Mouse (Mus musculus) liver, embryonic 14.5 days (tissue): Measurements from ENCODE around the gene Stfa1. TPM values are rescaled to one million over a fixed set of nuclear protein-coding genes. Genes with fewer than 3 reads are reported as not detected.

ENCODE experiments used
- ATAC-seq: fragments of 200-750 bp; cut with Nextera tagmentation; 2 replicates; pipeline ENCODE4 v1.8.0; 2017; ENCODE audit warnings: moderate number of reproducible peaks, mild to moderate bottlenecking, moderate library complexity; ENCODE audit not compliant: insufficient read depth
- DNase-seq, 3 experiments: peaks; one replicate each; pipeline ENCODE4 v3.0.0-alpha.2; 2012 to 2013; ENCODE audit warnings: low read depth in 3 of 3, low spot score in 3 of 3
- H3K27ac ChIP-seq: fragments of 300-500 bp; sonication (generic); 2 replicates; pipeline ENCODE4 v1.5.1; 2014; ENCODE audit warnings: moderate library complexity, mild to moderate bottlenecking, control low read depth, inconsistent platforms
- H3K27me3 ChIP-seq: fragments of 300-500 bp; sonication (generic); 2 replicates; pipeline ENCODE4 v1.6.1; 2014; ENCODE audit warnings: mild to moderate bottlenecking, low read length, moderate library complexity; ENCODE audit not compliant: control insufficient read depth, insufficient read depth
- H3K36me3 ChIP-seq: fragments of 300-500 bp; sonication (generic); replicated peaks from 2 replicates; pipeline ENCODE4 v1.6.1; 2014; ENCODE audit warnings: low read depth; ENCODE audit not compliant: control insufficient read depth, insufficient read depth
- H3K4me1 ChIP-seq, 2 experiments: fragments of 200-500 bp in 1 of 2; fragments of 300-500 bp in 1 of 2; sonication (generic) in 1 of 2; replicated peaks; 2 replicates each; pipeline ENCODE4 v1.6.1; 2012 to 2014; ENCODE audit warnings: antibody characterized with exemption in 1 of 2, inconsistent platforms in 1 of 2, low read length in 1 of 2; ENCODE audit not compliant: control insufficient read depth in 2 of 2, insufficient read depth in 2 of 2
- H3K4me2 ChIP-seq: fragments of 300-500 bp; sonication (generic); 2 replicates; pipeline ENCODE4 v1.6.1; 2014; ENCODE audit warnings: low read depth, mild to moderate bottlenecking, control low read depth, moderate library complexity
- H3K4me3 ChIP-seq, 2 experiments: fragments of 200-500 bp in 1 of 2; fragments of 300-500 bp in 1 of 2; sonication (generic) in 1 of 2; 2 replicates each; pipeline ENCODE4 v1.5.1; 2012 to 2014; ENCODE audit warnings: low read depth in 2 of 2, low read length in 2 of 2, mild to moderate bottlenecking in 2 of 2, control low read depth in 1 of 2, inconsistent platforms in 1 of 2, moderate library complexity in 1 of 2; ENCODE audit not compliant: insufficient read depth in 1 of 2
- H3K9ac ChIP-seq: fragments of 300-500 bp; sonication (generic); replicated peaks from 2 replicates; pipeline ENCODE4 v1.6.1; 2014; ENCODE audit warnings: mild to moderate bottlenecking, control low read depth, moderate library complexity
- H3K9me3 ChIP-seq: fragments of 300-500 bp; sonication (generic); 2 replicates; pipeline ENCODE4 v1.6.1; 2016; ENCODE audit warnings: low read length, mixed read lengths; ENCODE audit not compliant: control insufficient read depth
- CTCF ChIP-seq: IDR thresholded peaks from 2 replicates; pipeline ENCODE4 v1.5.1; 2016; ENCODE audit warnings: antibody characterized with exemption, low read depth, control low read depth
- EP300 ChIP-seq: IDR thresholded peaks from 2 replicates; pipeline ENCODE4 v1.6.1; 2016; ENCODE audit warnings: antibody characterized with exemption, low read depth
- WGBS: fragments of 180-500 bp; shearing (Covaris S2); extraction: QIAGEN DNeasy Blood & Tissue Kit; methylation state at CpG from one replicate; pipeline ENCODE4 v1.1.7; 2014; ENCODE audit not compliant: insufficient replicate concordance; 5-methylcytosine and 5-hydroxymethylcytosine counted together
- polyA plus RNA-seq, 2 experiments: library from polyadenylated mRNA; depleted of rRNA in 1 of 2; stranded (reverse) in 1 of 2; unstranded in 1 of 2; fragments of >200 nt; fragmentation: Nextera tagmentation in 1 of 2; extraction: Ambion mirVana in 1 of 2; gene quantifications; 2 replicates each; pipeline versions ENCODE4 v1.2.1 to v1.2.3; 2012 to 2014

Gene Stfa1
- polyA plus RNA-seq, 2 experiments = 101 to 425 TPM

DNA sequence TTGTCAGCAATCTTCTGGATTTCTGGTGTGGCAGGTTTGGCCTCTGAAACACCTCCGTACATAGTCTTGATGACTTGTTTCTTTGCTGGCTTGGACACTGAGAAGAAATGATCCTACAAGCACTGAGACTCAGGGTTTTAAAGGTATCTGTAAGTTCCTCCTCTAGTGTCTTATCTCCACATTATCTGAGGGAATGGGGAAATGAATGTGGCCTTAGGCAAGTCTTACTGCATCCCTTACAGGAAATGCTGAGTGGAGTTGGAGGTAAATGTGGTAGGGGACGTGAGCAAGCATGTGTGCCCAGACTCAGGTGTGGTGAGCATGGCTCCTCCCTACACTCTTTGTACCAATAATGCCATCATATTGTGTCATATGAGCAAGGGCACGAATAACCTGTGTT lies 57.5 kb downstream of the Stfa1 start, which contains the start of gene BC117090:
BC117090 (minus strand) TSS at position 101 of the 400 bp plus-strand sequence.
- WGBS = 38% methylated on average over 3 of the region's 3 CpGs
- Histone ChIP-seq H3K27me3 (no peaks in the 10 kb centered on the region), H3K36me3 (no peaks in the 10 kb centered on the region), H3K4me1 (no peaks in the 10 kb centered on the region), H3K4me3 (no peak within 1 kb of the TSS), H3K9ac (no peak within 1 kb of the TSS), H3K9me3 (no peaks in the 10 kb centered on the region), H3K27ac (no peak within 1 kb of the TSS), H3K4me2 (no peak within 1 kb of the TSS)
- TF ChIP-seq CTCF = no peak
- TF ChIP-seq EP300 = no peak
- DNase-seq (no peak), ATAC-seq (no peak)

Other genes starting within 250 kb of the Stfa1 start
- gene Wdr5b, start 235.8 kb upstream of the Stfa1 start, polyA plus RNA-seq (2012; rRNA removed) = 1.6 and 2.3 TPM in 2 replicates
- 2.8 and 2.9 TPM in 2 replicates for gene Wdr5b, start 235.8 kb upstream of the Stfa1 start, polyA plus RNA-seq (2014; fragmentation: Nextera tagmentation; extraction: Ambion mirVana)
- 35.8 and 76.4 TPM in 2 replicates for gene Fam162a, start 205.4 kb upstream of the Stfa1 start, polyA plus RNA-seq (2012; rRNA removed)
- gene Fam162a, start 205.4 kb upstream of the Stfa1 start, polyA plus RNA-seq (2014; fragmentation: Nextera tagmentation; extraction: Ambion mirVana) = 187 and 221 TPM in 2 replicates
- 19.1 and 52.5 TPM in 2 replicates for gene Ccdc58, start 205.3 kb upstream of the Stfa1 start, polyA plus RNA-seq (2012; rRNA removed)
- 44.0 and 46.0 TPM in 2 replicates for gene Ccdc58, start 205.3 kb upstream of the Stfa1 start, polyA plus RNA-seq (2014; fragmentation: Nextera tagmentation; extraction: Ambion mirVana)
- gene Csta1, start 145.7 kb upstream of the Stfa1 start, polyA plus RNA-seq (2012; rRNA removed) = not detected in 2 replicates
- not detected in 2 replicates for gene Csta1, start 145.7 kb upstream of the Stfa1 start, polyA plus RNA-seq (2014; fragmentation: Nextera tagmentation; extraction: Ambion mirVana)
- gene Stfa2l1, start 120.1 kb upstream of the Stfa1 start, polyA plus RNA-seq (2012; rRNA removed) = 22.8 and 30.9 TPM in 2 replicates
- 15.7 and 26.8 TPM in 2 replicates for gene Stfa2l1, start 120.1 kb upstream of the Stfa1 start, polyA plus RNA-seq (2014; fragmentation: Nextera tagmentation; extraction: Ambion mirVana)
- 54.8 and 77.9 TPM in 2 replicates for gene Gm5483, start 92.7 kb upstream of the Stfa1 start, polyA plus RNA-seq (2012; rRNA removed)
- gene Gm5483, start 92.7 kb upstream of the Stfa1 start, polyA plus RNA-seq (2014; fragmentation: Nextera tagmentation; extraction: Ambion mirVana) = 99.6 and 124 TPM in 2 replicates
- gene Gm5416, start 66.5 kb upstream of the Stfa1 start, polyA plus RNA-seq (2012; rRNA removed) = 0.81 TPM in 1 of 2 replicates, not detected in the other
- gene Gm5416, start 66.5 kb upstream of the Stfa1 start, polyA plus RNA-seq (2014; fragmentation: Nextera tagmentation; extraction: Ambion mirVana) = 1.7 and 2.9 TPM in 2 replicates
- gene 2010005H15Rik, start 55.5 kb upstream of the Stfa1 start, polyA plus RNA-seq (2012; rRNA removed) = 1.3 and 2.5 TPM in 2 replicates
- 4.8 and 7.3 TPM in 2 replicates for gene 2010005H15Rik, start 55.5 kb upstream of the Stfa1 start, polyA plus RNA-seq (2014; fragmentation: Nextera tagmentation; extraction: Ambion mirVana)
- not detected in 2 replicates for gene BC117090, start 57.4 kb downstream of the Stfa1 start, polyA plus RNA-seq (2012; rRNA removed)
- 0.58 and 1.9 TPM in 2 replicates for gene BC117090, start 57.4 kb downstream of the Stfa1 start, polyA plus RNA-seq (2014; fragmentation: Nextera tagmentation; extraction: Ambion mirVana)
- 45.3 and 77.9 TPM in 2 replicates for gene BC100530, start 90.8 kb downstream of the Stfa1 start, polyA plus RNA-seq (2012; rRNA removed)
- 210 and 313 TPM in 2 replicates for gene BC100530, start 90.8 kb downstream of the Stfa1 start, polyA plus RNA-seq (2014; fragmentation: Nextera tagmentation; extraction: Ambion mirVana)
- gene Stfa2, start 131.5 kb downstream of the Stfa1 start, polyA plus RNA-seq (2012; rRNA removed) = 8.4 and 11.6 TPM in 2 replicates
- 10.0 and 11.0 TPM in 2 replicates for gene Stfa2, start 131.5 kb downstream of the Stfa1 start, polyA plus RNA-seq (2014; fragmentation: Nextera tagmentation; extraction: Ambion mirVana)
- gene Stfa3, start 178.4 kb downstream of the Stfa1 start, polyA plus RNA-seq (2012; rRNA removed) = 29.5 and 36.7 TPM in 2 replicates
- gene Stfa3, start 178.4 kb downstream of the Stfa1 start, polyA plus RNA-seq (2014; fragmentation: Nextera tagmentation; extraction: Ambion mirVana) = 27.1 and 37.9 TPM in 2 replicates